Mouse (Mus musculus) liver, embryonic 11.5 days (tissue): ENCODE results near the gene Rnf213. TPM values are rescaled to one million over a fixed set of nuclear protein-coding genes. Genes with fewer than 3 reads are reported as not detected.

Source experiments
- ATAC-seq: fragments of 200-750 bp; cut with Nextera tagmentation; replicated peaks from 2 replicates; pipeline ENCODE4 v1.8.0; 2017; ENCODE audit warnings: moderate number of reproducible peaks, mild to moderate bottlenecking, moderate TSS enrichment, moderate library complexity; ENCODE audit not compliant: low FRiP score
- DNase-seq: peaks from one replicate; pipeline ENCODE4 v3.0.0-alpha.2; 2017; ENCODE audit warnings: low spot score
- H3K27ac ChIP-seq: fragments of 300-500 bp; sonication (generic); 2 replicates; pipeline ENCODE4 v1.5.1; 2014; ENCODE audit warnings: mild to moderate bottlenecking, low read depth, low read length, control low read depth
- H3K27me3 ChIP-seq: fragments of 300-500 bp; sonication (generic); replicated peaks from 2 replicates; pipeline ENCODE4 v1.6.1; 2014; ENCODE audit warnings: low read length, mixed read lengths; ENCODE audit not compliant: control insufficient read depth, insufficient read depth
- H3K36me3 ChIP-seq: fragments of 300-500 bp; sonication (generic); 2 replicates; pipeline ENCODE4 v1.6.1; 2014; ENCODE audit warnings: mild to moderate bottlenecking, low read length, moderate library complexity, mixed read lengths; ENCODE audit not compliant: control insufficient read depth, insufficient read depth
- H3K4me1 ChIP-seq: fragments of 300-500 bp; sonication (generic); replicated peaks from 2 replicates; pipeline ENCODE4 v1.6.1; 2014; ENCODE audit warnings: low read length, mixed read lengths; ENCODE audit not compliant: control insufficient read depth, insufficient read depth
- H3K4me2 ChIP-seq: fragments of 300-500 bp; sonication (generic); 2 replicates; pipeline ENCODE4 v1.6.1; 2014; ENCODE audit warnings: mild to moderate bottlenecking, control low read depth, moderate library complexity
- H3K4me3 ChIP-seq: fragments of 300-500 bp; sonication (generic); 2 replicates; pipeline ENCODE4 v1.5.1; 2014; ENCODE audit warnings: low read depth, low read length, control low read depth
- H3K9ac ChIP-seq: fragments of 300-500 bp; sonication (generic); 2 replicates; pipeline ENCODE4 v1.6.1; 2014; ENCODE audit warnings: low read depth, low read length, control low read depth
- H3K9me3 ChIP-seq: fragments of 300-500 bp; sonication (generic); 2 replicates; pipeline ENCODE4 v1.6.1; 2016; ENCODE audit warnings: low read length, inconsistent platforms, mixed read lengths; ENCODE audit not compliant: control insufficient read depth
- WGBS: fragments of 180-500 bp; shearing (Covaris S2); extraction: QIAGEN DNeasy Blood & Tissue Kit; methylation state at CpG from one replicate; pipeline ENCODE4 v1.1.7; 2014; 5-methylcytosine and 5-hydroxymethylcytosine counted together
- polyA plus RNA-seq: library from polyadenylated mRNA; unstranded; fragments of >200 nt; fragmentation: Nextera tagmentation; extraction: Ambion mirVana; gene quantifications from 2 replicates; pipeline ENCODE4 v1.2.1, GENCODE M21; 2014

Rnf213 gene
- polyA plus RNA-seq, 1 experiment from 2014 or later = 8.0 TPM

- H3K4me1 ChIP-seq = peaks cover 15% of the 10 kb centered on the region
- no peaks in the 10 kb centered on the region for H3K9me3 ChIP-seq
- H3K4me2 ChIP-seq = no peak overlapping the region
- H3K27me3 ChIP-seq = no peaks in the 10 kb centered on the region
- 87% methylated on average over 10 of the region's 10 CpGs for WGBS
- ATAC-seq (no peak), DNase-seq (no peak)
- H3K27ac ChIP-seq = no peak overlapping the region
- no peaks in the 10 kb centered on the region for H3K36me3 ChIP-seq
- H3K4me3 ChIP-seq = no peak overlapping the region
- no peak overlapping the region for H3K9ac ChIP-seq
Measured at GRCm38 (mm10) chr11:119359089-119359488, 33.8 kb upstream of the Rnf213 start.

GRCm38 (mm10) chr11:119362769-119363533 lies 29.9 kb upstream of the Rnf213 start:
- peak; percentile 36; the same call in 1 of the 2 replicates for ATAC-seq
- H3K36me3 ChIP-seq = no peaks in the 10 kb centered on the region

GRCm38 (mm10) chr11:119363534-119364145 lies 29.3 kb upstream of the Rnf213 start:
- Histone ChIP-seq H3K4me2 (peak overlapping the region; percentile 33), H3K36me3 (no peaks in the 10 kb centered on the region), H3K9me3 (no peaks in the 10 kb centered on the region), H3K4me1 (peaks cover 5% of the 10 kb centered on the region; the same call in 1 of the 2 replicates), H3K27ac (no peak overlapping the region), H3K9ac (no peak overlapping the region; the same call in 1 of the 2 replicates), H3K27me3 (no peaks in the 10 kb centered on the region), H3K4me3 (no peak overlapping the region)
- DNase-seq = peak; percentile 71
- ATAC-seq = peak; percentile 79
- 27% methylated on average over 11 of the region's 11 CpGs for WGBS

More at GRCm38 (mm10) chr11:119362769-119363533, 29.9 kb upstream of the Rnf213 start:
- Histone ChIP-seq H3K27me3 (no peaks in the 10 kb centered on the region), H3K4me3 (no peak overlapping the region), H3K9me3 (no peaks in the 10 kb centered on the region), H3K27ac (no peak overlapping the region), H3K4me1 (peaks cover 5% of the 10 kb centered on the region; the same call in 1 of the 2 replicates), H3K9ac (no peak overlapping the region; the same call in 1 of the 2 replicates), H3K4me2 (peak overlapping the region; percentile 33)
- WGBS = 36% methylated on average over 11 of the region's 11 CpGs
- DNase-seq = no peak

GRCm38 (mm10) chr11:119375425-119375824 lies 17.5 kb upstream of the Rnf213 start:
- no peak overlapping the region for H3K9ac ChIP-seq
- ATAC-seq = no peak
- 51% methylated on average over 6 of the region's 6 CpGs for WGBS
- H3K9me3 ChIP-seq = no peaks in the 10 kb centered on the region
- no peaks in the 10 kb centered on the region for H3K27me3 ChIP-seq
- H3K27ac ChIP-seq = no peak overlapping the region
- H3K4me1 ChIP-seq = peaks cover 7% of the 10 kb centered on the region
- peak; percentile 28 for DNase-seq
- peaks cover 2% of the 10 kb centered on the region; the same call in 1 of the 2 replicates for H3K36me3 ChIP-seq
- H3K4me3 ChIP-seq = no peak overlapping the region
- no peak overlapping the region for H3K4me2 ChIP-seq

- H3K27me3 ChIP-seq = no peaks in the 10 kb centered on the region
- 72% methylated on average over 11 of the region's 11 CpGs for WGBS
- no peak overlapping the region for H3K4me3 ChIP-seq
- no peak overlapping the region for H3K27ac ChIP-seq
- peaks cover 4% of the 10 kb centered on the region; the same call in 1 of the 2 replicates for H3K36me3 ChIP-seq
- ATAC-seq (no peak), DNase-seq (no peak)
- H3K9me3 ChIP-seq = no peaks in the 10 kb centered on the region
- peaks cover 7% of the 10 kb centered on the region for H3K4me1 ChIP-seq
- H3K4me2 ChIP-seq = no peak overlapping the region
- no peak overlapping the region for H3K9ac ChIP-seq
Measured at GRCm38 (mm10) chr11:119377326-119377725, 15.6 kb upstream of the Rnf213 start.

GRCm38 (mm10) chr11:119378551-119378950 lies 14.3 kb upstream of the Rnf213 start:
- peaks cover 4% of the 10 kb centered on the region; the same call in 1 of the 2 replicates for H3K36me3 ChIP-seq
- H3K9ac ChIP-seq = no peak overlapping the region
- DNase-seq (no peak), ATAC-seq (no peak)
- H3K4me1 ChIP-seq = peaks cover 7% of the 10 kb centered on the region
- H3K27ac ChIP-seq = no peak overlapping the region
- no peak overlapping the region for H3K4me2 ChIP-seq
- no peak overlapping the region for H3K4me3 ChIP-seq
- H3K27me3 ChIP-seq = no peaks in the 10 kb centered on the region
- WGBS = 90% methylated on average over 1 of the region's 1 CpGs
- H3K9me3 ChIP-seq = no peaks in the 10 kb centered on the region

GRCm38 (mm10) chr11:119381631-119382337 lies 11.1 kb upstream of the Rnf213 start:
- DNase-seq = no peak
- Histone ChIP-seq H3K9me3 (no peaks in the 10 kb centered on the region), H3K4me1 (no peaks in the 10 kb centered on the region), H3K9ac (no peak overlapping the region), H3K36me3 (peaks cover 4% of the 10 kb centered on the region; the same call in 1 of the 2 replicates), H3K27me3 (no peaks in the 10 kb centered on the region), H3K4me2 (no peak overlapping the region), H3K4me3 (no peak overlapping the region), H3K27ac (no peak overlapping the region)
- ATAC-seq = no peak
- WGBS = 68% methylated on average over 9 of the region's 9 CpGs

- no peak for ATAC-seq
- DNase-seq = no peak
- no peak overlapping the region for H3K4me3 ChIP-seq
- H3K4me1 ChIP-seq = no peaks in the 10 kb centered on the region; the same call in 1 of the 2 replicates
- H3K9me3 ChIP-seq = no peaks in the 10 kb centered on the region
- H3K9ac ChIP-seq = no peak overlapping the region
- no peak overlapping the region for H3K4me2 ChIP-seq
- H3K36me3 ChIP-seq = peaks cover 2% of the 10 kb centered on the region; the same call in 1 of the 2 replicates
- no peak overlapping the region for H3K27ac ChIP-seq
- 47% methylated on average over 6 of the region's 6 CpGs for WGBS
- no peaks in the 10 kb centered on the region for H3K27me3 ChIP-seq
Measured at GRCm38 (mm10) chr11:119382338-119382850, 10.5 kb upstream of the Rnf213 start.
